Comparison of ENCODE assay signal across 22 mouse cellular contexts in the genomic region with DNA sequence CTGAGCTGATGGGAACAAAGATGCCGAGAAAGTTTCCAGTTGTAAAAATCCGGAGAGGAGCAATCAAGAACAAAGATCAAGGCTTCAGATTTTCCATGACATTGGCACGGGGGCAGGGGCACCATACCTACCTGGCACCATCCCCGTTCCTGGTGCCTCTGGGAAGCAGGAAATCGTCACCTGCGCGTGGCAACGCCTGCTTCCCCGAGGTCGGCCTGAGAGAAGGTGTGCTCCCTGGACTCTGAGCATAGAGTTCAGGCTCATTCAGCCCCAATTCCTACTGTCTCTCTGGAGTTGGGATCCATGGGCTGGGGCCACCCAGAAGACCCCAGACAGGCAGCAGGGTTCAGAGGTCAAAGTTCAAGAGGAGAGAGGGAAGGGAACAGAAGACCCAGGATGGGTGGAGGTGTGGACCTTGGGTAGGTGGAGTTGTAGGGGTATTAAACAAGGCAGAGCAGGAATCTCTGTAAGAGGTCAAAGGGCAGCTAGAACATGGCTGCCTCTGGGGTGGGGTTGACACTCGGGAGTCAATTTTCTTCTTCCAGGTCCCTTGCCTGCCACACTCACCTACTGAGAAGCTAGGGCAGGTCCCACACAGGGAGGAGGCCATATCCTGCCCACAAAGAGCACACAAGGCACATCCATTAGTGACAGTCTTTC. TPM values are rescaled to one million over a fixed set of nuclear protein-coding genes. Genes with fewer than 3 reads are reported as not detected.
DNase-seq lines count a peak whose midpoint lies in the region; ATAC-seq and TF ChIP-seq lines count a peak whose summit lies in the region.
"Had no signal": no experiment of that assay in that cellular context is flagged by ENCODE, and none has a peak within 500 bp of the region (broad histone marks: within the 10 kb centered on the region; RNA-seq: fewer than 3 reads in every experiment).

No protein-coding gene starts in this region.

- H3K27me3 ChIP-seq in intestine, postnatal 0 days (replicated peaks; ENCODE audit: control insufficient read depth, insufficient read depth, low read length), result no peaks in the 10 kb centered on the region
- H3K27me3 ChIP-seq in kidney, embryonic 14.5 days (ENCODE audit: control insufficient read depth, insufficient read depth, low read length), result no peaks in the 10 kb centered on the region
- no peaks in the 10 kb centered on the region for H3K27me3 ChIP-seq in small intestine, adult 2 months (ENCODE audit: control insufficient read depth, insufficient read depth, low read length)
- H3K27me3 ChIP-seq in hindbrain, embryonic 13.5 days, result peaks cover 3% of the 10 kb centered on the region; the same call in 1 of the 2 replicates
- H3K27me3 ChIP-seq: forebrain, embryonic 15.5 days; lung, embryonic 15.5 days; neural tube, embryonic 13.5 days; stomach, embryonic 15.5 days had no signal

- peak; percentile 64 for DNase-seq in kidney, adult 18-20 months
- no peak for DNase-seq in kidney, postnatal 4 days
- DNase-seq in heart, postnatal 36 days, result no peak
- DNase-seq: cerebellum, adult 2 months; cerebellum, postnatal 36 days; gastrocnemius, postnatal 14 days; heart, postnatal 14 days; spleen, adult 18-20 months had no signal

- WGBS in intestine, postnatal 0 days, result 39% methylated on average over 11 of the region's 11 CpGs
- 70% methylated on average over 10 of the region's 11 CpGs for WGBS in kidney, embryonic 14.5 days
- WGBS in small intestine, adult 2 months, result 28% methylated on average over 11 of the region's 11 CpGs
- WGBS in hindbrain, embryonic 13.5 days, result 79% methylated on average over 11 of the region's 11 CpGs

- no peak for TF ChIP-seq POLR2A in small intestine, adult 2 months (IDR thresholded peaks at IDR 0.05; ENCODE audit: low read depth, low read length)

- H3K4me1 ChIP-seq in intestine, postnatal 0 days (replicated peaks; ENCODE audit: control insufficient read depth, insufficient read depth, low read length), result peaks cover 4% of the 10 kb centered on the region; the same call in 1 of the 2 replicates
- H3K4me1 ChIP-seq in kidney, embryonic 14.5 days (ENCODE audit: control insufficient read depth, insufficient read depth, low read length), result 0 out of 2 replicates have a peak, but pooled peaks cover 6% of the 10 kb centered on the region
- peaks cover 48% of the 10 kb centered on the region for H3K4me1 ChIP-seq in small intestine, adult 2 months (ENCODE audit: control insufficient read depth, insufficient read depth, insufficient read length, low read length)
- H3K4me1 ChIP-seq in hindbrain, embryonic 13.5 days (replicated peaks), result no peaks in the 10 kb centered on the region
- H3K4me1 ChIP-seq: forebrain, embryonic 15.5 days; lung, embryonic 15.5 days; neural tube, embryonic 13.5 days; stomach, embryonic 15.5 days had no signal

- peak overlapping the region; percentile 29; the same call in 1 of the 2 replicates for H3K27ac ChIP-seq in intestine, postnatal 0 days (ENCODE audit: low read depth, low read length)
- H3K27ac ChIP-seq in kidney, embryonic 14.5 days (ENCODE audit: low read depth, low read length), result no peak overlapping the region
- H3K27ac ChIP-seq in small intestine, adult 2 months (ENCODE audit: insufficient read depth, low read depth, low read length), result peak overlapping the region; percentile 99
- no peak overlapping the region for H3K27ac ChIP-seq in hindbrain, embryonic 13.5 days
- H3K27ac ChIP-seq: forebrain, embryonic 15.5 days; liver, embryonic 14.5 days; lung, embryonic 15.5 days; macrophage; midbrain, embryonic 10.5 days; neural tube, embryonic 13.5 days; stomach, embryonic 15.5 days had no signal

- H3K4me2 ChIP-seq in intestine, postnatal 0 days (replicated peaks; ENCODE audit: low read depth), result no peak overlapping the region
- no peak overlapping the region for H3K4me2 ChIP-seq in kidney, embryonic 14.5 days (replicated peaks; ENCODE audit: low read depth, low read length)
- no peak overlapping the region for H3K4me2 ChIP-seq in hindbrain, embryonic 13.5 days
- H3K4me2 ChIP-seq: forebrain, embryonic 15.5 days; lung, embryonic 15.5 days; neural tube, embryonic 13.5 days; stomach, embryonic 15.5 days had no signal

- H3K9ac ChIP-seq in intestine, postnatal 0 days (ENCODE audit: low read depth, low read length), result no peak overlapping the region
- H3K9ac ChIP-seq in kidney, embryonic 14.5 days (ENCODE audit: low read depth, low read length), result no peak overlapping the region
- no peak overlapping the region for H3K9ac ChIP-seq in hindbrain, embryonic 13.5 days
- H3K9ac ChIP-seq: forebrain, embryonic 15.5 days; liver, embryonic 14.5 days; lung, embryonic 15.5 days; neural tube, embryonic 13.5 days; stomach, embryonic 15.5 days had no signal

- intact Hi-C loops in heart, postnatal 36 days (cut with DNase I), result no loop called here

- H3K4me3 ChIP-seq in intestine, postnatal 0 days (ENCODE audit: low read depth, low read length), result no peak overlapping the region
- no peak overlapping the region for H3K4me3 ChIP-seq in kidney, embryonic 14.5 days (ENCODE audit: low read length)
- H3K4me3 ChIP-seq in small intestine, adult 2 months (ENCODE audit: low read depth, low read length), result peak overlapping the region; percentile 18
- H3K4me3 ChIP-seq in hindbrain, embryonic 13.5 days, result no peak overlapping the region
- H3K4me3 ChIP-seq: erythroblast, embryonic 14.5 days; forebrain, embryonic 15.5 days; lung, embryonic 15.5 days; midbrain, embryonic 10.5 days; neural tube, embryonic 13.5 days; stomach, embryonic 15.5 days had no signal

- peak; percentile 84 for ATAC-seq in intestine, postnatal 0 days
- ATAC-seq in kidney, embryonic 14.5 days (ENCODE audit: low FRiP score, low TSS enrichment), result peak; percentile 21; the same call in 1 of the 2 replicates
- no peak for ATAC-seq in hindbrain, embryonic 13.5 days (ENCODE audit: low FRiP score)
- ATAC-seq: forebrain, embryonic 15.5 days; hindbrain, embryonic 16.5 days had no signal

- TF ChIP-seq CTCF in intestine, postnatal 0 days (IDR thresholded peaks at IDR 0.05; ENCODE audit: low read depth), result no peak
- TF ChIP-seq CTCF in small intestine, adult 2 months (IDR thresholded peaks at IDR 0.05; ENCODE audit: extremely low read depth, insufficient read length, insufficient replicate concordance, low read depth, low read length), result peak; percentile 7; the same call in 1 of the 2 replicates

- H3K9me3 ChIP-seq in intestine, postnatal 0 days (ENCODE audit: control insufficient read depth), result no peaks in the 10 kb centered on the region
- no peaks in the 10 kb centered on the region for H3K9me3 ChIP-seq in kidney, embryonic 14.5 days (ENCODE audit: control insufficient read depth, low read length)
- H3K9me3 ChIP-seq in hindbrain, embryonic 13.5 days, result no peaks in the 10 kb centered on the region
- H3K9me3 ChIP-seq: forebrain, embryonic 15.5 days; lung, embryonic 15.5 days; midbrain, embryonic 10.5 days; neural tube, embryonic 13.5 days; stomach, embryonic 15.5 days had no signal

- no peaks in the 10 kb centered on the region for H3K36me3 ChIP-seq in intestine, postnatal 0 days (ENCODE audit: control insufficient read depth, insufficient read depth)
- no peaks in the 10 kb centered on the region for H3K36me3 ChIP-seq in kidney, embryonic 14.5 days (ENCODE audit: control insufficient read depth, insufficient read depth, low read length)
- no peaks in the 10 kb centered on the region for H3K36me3 ChIP-seq in small intestine, adult 2 months (ENCODE audit: control insufficient read depth, insufficient read depth, low read length)
- no peaks in the 10 kb centered on the region for H3K36me3 ChIP-seq in hindbrain, embryonic 13.5 days
- H3K36me3 ChIP-seq: forebrain, embryonic 15.5 days; lung, embryonic 15.5 days; midbrain, embryonic 10.5 days; neural tube, embryonic 13.5 days; stomach, embryonic 15.5 days had no signal

RNA-seq across cellular contexts. Expression of a gene that starts 18.2 kb away (rescaled TPM):
- polyA plus RNA-seq in intestine, postnatal 0 days (2015; fragmentation: Nextera tagmentation; extraction: Ambion mirVana), result 33.3 and 36.7 TPM in 2 replicates
- polyA plus RNA-seq in kidney, embryonic 14.5 days (2014; fragmentation: Nextera tagmentation; extraction: Ambion mirVana), result 40.9 and 44.9 TPM in 2 replicates
- polyA plus RNA-seq in small intestine, adult 2 months (2012; rRNA removed), result 7.1 and 8.6 TPM in 2 replicates
- polyA plus RNA-seq in hindbrain, embryonic 13.5 days (2015; fragmentation: Nextera tagmentation; extraction: Ambion mirVana), result 53.6 and 58.3 TPM in 2 replicates
- 10 to 100 TPM; 10.6 to 12.0 TPM for total RNA-seq in heart, postnatal 36 days (2021)

RNA-seq across cellular contexts. Expression of a gene that starts 35.4 kb away (rescaled TPM):
- polyA plus RNA-seq in intestine, postnatal 0 days (2015; fragmentation: Nextera tagmentation; extraction: Ambion mirVana), result 6.5 and 7.0 TPM in 2 replicates
- 1.4 and 2.8 TPM in 2 replicates for polyA plus RNA-seq in kidney, embryonic 14.5 days (2014; fragmentation: Nextera tagmentation; extraction: Ambion mirVana)
- 100 and 151 TPM in 2 replicates for polyA plus RNA-seq in small intestine, adult 2 months (2012; rRNA removed)
- 0.04 and 0.06 TPM in 2 replicates for polyA plus RNA-seq in hindbrain, embryonic 13.5 days (2015; fragmentation: Nextera tagmentation; extraction: Ambion mirVana)
- 1 to 10 TPM; 1.6 to 1.7 TPM for total RNA-seq in heart, postnatal 36 days (2021)
- polyA plus RNA-seq: erythroblast, embryonic 14.5 days had no signal

RNA-seq across cellular contexts. Expression of a gene that starts 58.7 kb away (rescaled TPM):
- polyA plus RNA-seq in intestine, postnatal 0 days (2015; fragmentation: Nextera tagmentation; extraction: Ambion mirVana), result 0.09 TPM in 1 of 2 replicates, not detected in the other
- 13.8 and 23.9 TPM in 2 replicates for polyA plus RNA-seq in kidney, embryonic 14.5 days (2014; fragmentation: Nextera tagmentation; extraction: Ambion mirVana)
- polyA plus RNA-seq in small intestine, adult 2 months (2012; rRNA removed), result 0.03 TPM in 1 of 2 replicates, not detected in the other
- polyA plus RNA-seq in hindbrain, embryonic 13.5 days (2015; fragmentation: Nextera tagmentation; extraction: Ambion mirVana), result 53.5 and 69.4 TPM in 2 replicates
- total RNA-seq in heart, postnatal 36 days (2021), result under 1 TPM; 0.08 to 0.46 TPM
- total RNA-seq: adrenal gland, adult 18-20 months had no signal
- polyA plus RNA-seq: erythroblast, embryonic 14.5 days; macrophage had no signal

Comparison
In these comparisons a context has a peak if more than half of its experiments do, and no peak if none do; other contexts are left out.
1. H3K27ac ChIP-seq: peak in intestine, postnatal 0 days (single experiment) and small intestine, adult 2 months (single experiment); none in kidney, embryonic 14.5 days (single experiment) and hindbrain, embryonic 13.5 days (single experiment).
2. RNA of a gene that starts 35.4 kb away (polyA plus RNA-seq): 100 to 151 TPM in small intestine, adult 2 months; 6.5 to 7.0 TPM in intestine, postnatal 0 days, 1.4 to 2.8 TPM in kidney, embryonic 14.5 days and 0.04 to 0.06 TPM in hindbrain, embryonic 13.5 days; every median in the first group is over 10 times any median in the second.
3. RNA of a gene that starts 58.7 kb away (polyA plus RNA-seq): 53.5 to 69.4 TPM in hindbrain, embryonic 13.5 days and 13.8 to 23.9 TPM in kidney, embryonic 14.5 days; 0.09 TPM in intestine, postnatal 0 days and 0.03 TPM in small intestine, adult 2 months; every median in the first group is over 10 times any median in the second.